Mouse (Mus musculus) bone marrow macrophage, adult 2 months (primary cell): Measurements from ENCODE around the gene Plekhm2.

ENCODE experiments used
- CTCF ChIP-seq: IDR thresholded peaks from 2 replicates; pipeline ENCODE4 v1.5.1; 2012; ENCODE audit warnings: low read depth, mild to moderate bottlenecking, low read length, moderate library complexity
- POLR2A ChIP-seq: IDR thresholded peaks from 2 replicates; pipeline ENCODE4 v1.6.1; 2012; ENCODE audit warnings: mild to moderate bottlenecking, low read depth, low read length, borderline replicate concordance

DNA sequence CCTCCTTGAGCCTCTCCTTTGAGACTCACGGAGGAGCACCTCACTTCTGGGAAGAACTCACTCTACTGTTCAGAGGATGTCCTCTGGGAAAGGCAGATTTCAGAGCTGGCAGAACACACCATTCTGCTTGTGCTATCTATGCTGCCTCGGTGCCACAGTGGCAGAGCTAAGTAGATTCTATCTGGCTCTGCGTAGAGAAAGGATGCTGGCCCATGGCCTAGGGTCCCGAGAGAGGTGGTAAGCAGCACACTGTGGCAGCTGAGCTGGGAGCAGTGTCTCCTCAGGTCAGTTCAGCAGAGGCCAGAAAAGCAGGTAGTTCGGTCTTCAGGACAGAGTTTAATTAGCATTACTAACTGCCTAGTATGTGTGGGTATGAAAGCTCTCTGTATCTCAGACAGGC lies 16.4 kb downstream of the Plekhm2 start:
- TF ChIP-seq POLR2A (no peak), CTCF (no peak)
